Mouse (Mus musculus) liver, embryonic 14.5 days (tissue): ENCODE results near the gene Nt5e. TPM values are rescaled to one million over a fixed set of nuclear protein-coding genes. Genes with fewer than 3 reads are reported as not detected.

Experiments used
- ATAC-seq: fragments of 200-750 bp; cut with Nextera tagmentation; 2 replicates; pipeline ENCODE4 v1.8.0; 2017; ENCODE audit warnings: moderate number of reproducible peaks, mild to moderate bottlenecking, moderate library complexity; ENCODE audit not compliant: insufficient read depth
- DNase-seq, 3 experiments: peaks; one replicate each; pipeline ENCODE4 v3.0.0-alpha.2; 2012 to 2013; ENCODE audit warnings: low read depth in 3 of 3, low spot score in 3 of 3
- H3K27ac ChIP-seq: fragments of 300-500 bp; sonication (generic); 2 replicates; pipeline ENCODE4 v1.5.1; 2014; ENCODE audit warnings: moderate library complexity, mild to moderate bottlenecking, control low read depth, inconsistent platforms
- H3K27me3 ChIP-seq: fragments of 300-500 bp; sonication (generic); 2 replicates; pipeline ENCODE4 v1.6.1; 2014; ENCODE audit warnings: mild to moderate bottlenecking, low read length, moderate library complexity; ENCODE audit not compliant: control insufficient read depth, insufficient read depth
- H3K36me3 ChIP-seq: fragments of 300-500 bp; sonication (generic); replicated peaks from 2 replicates; pipeline ENCODE4 v1.6.1; 2014; ENCODE audit warnings: low read depth; ENCODE audit not compliant: control insufficient read depth, insufficient read depth
- H3K4me1 ChIP-seq, 2 experiments: fragments of 200-500 bp in 1 of 2; fragments of 300-500 bp in 1 of 2; sonication (generic) in 1 of 2; replicated peaks; 2 replicates each; pipeline ENCODE4 v1.6.1; 2012 to 2014; ENCODE audit warnings: antibody characterized with exemption in 1 of 2, inconsistent platforms in 1 of 2, low read length in 1 of 2; ENCODE audit not compliant: control insufficient read depth in 2 of 2, insufficient read depth in 2 of 2
- H3K4me2 ChIP-seq: fragments of 300-500 bp; sonication (generic); 2 replicates; pipeline ENCODE4 v1.6.1; 2014; ENCODE audit warnings: low read depth, mild to moderate bottlenecking, control low read depth, moderate library complexity
- H3K4me3 ChIP-seq, 2 experiments: fragments of 200-500 bp in 1 of 2; fragments of 300-500 bp in 1 of 2; sonication (generic) in 1 of 2; 2 replicates each; pipeline ENCODE4 v1.5.1; 2012 to 2014; ENCODE audit warnings: low read depth in 2 of 2, low read length in 2 of 2, mild to moderate bottlenecking in 2 of 2, control low read depth in 1 of 2, inconsistent platforms in 1 of 2, moderate library complexity in 1 of 2; ENCODE audit not compliant: insufficient read depth in 1 of 2
- H3K9ac ChIP-seq: fragments of 300-500 bp; sonication (generic); replicated peaks from 2 replicates; pipeline ENCODE4 v1.6.1; 2014; ENCODE audit warnings: mild to moderate bottlenecking, control low read depth, moderate library complexity
- H3K9me3 ChIP-seq: fragments of 300-500 bp; sonication (generic); 2 replicates; pipeline ENCODE4 v1.6.1; 2016; ENCODE audit warnings: low read length, mixed read lengths; ENCODE audit not compliant: control insufficient read depth
- CTCF ChIP-seq: IDR thresholded peaks from 2 replicates; pipeline ENCODE4 v1.5.1; 2016; ENCODE audit warnings: antibody characterized with exemption, low read depth, control low read depth
- EP300 ChIP-seq: IDR thresholded peaks from 2 replicates; pipeline ENCODE4 v1.6.1; 2016; ENCODE audit warnings: antibody characterized with exemption, low read depth
- WGBS: fragments of 180-500 bp; shearing (Covaris S2); extraction: QIAGEN DNeasy Blood & Tissue Kit; methylation state at CpG from one replicate; pipeline ENCODE4 v1.1.7; 2014; ENCODE audit not compliant: insufficient replicate concordance; 5-methylcytosine and 5-hydroxymethylcytosine counted together
- polyA plus RNA-seq, 2 experiments: library from polyadenylated mRNA; depleted of rRNA in 1 of 2; stranded (reverse) in 1 of 2; unstranded in 1 of 2; fragments of >200 nt; fragmentation: Nextera tagmentation in 1 of 2; extraction: Ambion mirVana in 1 of 2; gene quantifications; 2 replicates each; pipeline versions ENCODE4 v1.2.1 to v1.2.3; 2012 to 2014

Nt5e gene
- polyA plus RNA-seq, 2 experiments: 4.9 to 8.2 TPM

DNA sequence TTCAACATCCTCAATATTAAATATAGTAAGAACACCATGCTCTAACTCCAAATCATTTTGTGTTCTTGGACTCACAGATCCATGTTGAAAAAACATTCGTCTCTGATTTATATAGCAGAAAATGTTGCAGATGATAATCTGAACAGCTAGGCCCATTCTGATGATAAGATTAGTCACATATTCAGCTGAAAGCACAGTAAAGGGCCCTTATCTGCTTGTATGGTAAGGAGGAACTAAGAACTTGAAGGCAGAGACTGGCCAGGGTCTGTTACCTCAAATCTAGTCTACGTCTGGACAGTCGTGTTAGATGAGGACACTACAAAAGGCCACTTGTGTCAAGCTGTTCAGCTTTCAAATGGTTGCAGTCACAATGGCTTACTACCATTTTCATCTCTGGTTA is 52.1 kb downstream of the Nt5e start:
- no peaks in the 10 kb centered on the region for H3K27me3 ChIP-seq
- H3K4me1 ChIP-seq: peaks cover 0 to 4% of the 10 kb centered on the region in 2 experiments; a peak in 1 of 4 replicates
- peaks cover 4% of the 10 kb centered on the region; the same call in 1 of the 2 replicates for H3K36me3 ChIP-seq
- H3K9ac ChIP-seq: no peak overlapping the region
- TF ChIP-seq CTCF (no peak), EP300 (no peak)
- H3K4me3 ChIP-seq: no peak overlapping the region
- no peak overlapping the region for H3K27ac ChIP-seq
- H3K9me3 ChIP-seq: no peaks in the 10 kb centered on the region
- no peak for DNase-seq
- ATAC-seq: no peak
- no peak overlapping the region for H3K4me2 ChIP-seq
- 22% methylated on average over 3 of the region's 3 CpGs for WGBS

DNA sequence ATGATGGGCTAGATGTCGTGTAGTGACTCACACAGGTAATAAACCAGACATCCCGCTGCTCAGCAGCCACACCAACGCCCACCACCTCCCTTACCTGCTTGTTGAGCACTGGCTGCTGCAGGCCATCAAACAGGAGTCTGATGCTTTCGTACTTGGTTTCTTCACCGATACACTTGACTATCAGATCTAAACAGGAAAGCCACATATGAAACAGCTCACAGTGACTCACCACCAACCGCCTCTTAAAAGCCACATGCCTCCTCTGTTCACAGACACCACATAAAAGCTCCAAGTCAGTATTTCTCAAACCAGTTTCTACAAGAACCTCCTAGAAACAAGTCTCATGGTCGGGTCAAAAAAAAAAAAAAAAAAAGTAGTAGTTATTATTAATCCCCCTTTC is 53.1 kb downstream of the Nt5e start:
- TF ChIP-seq EP300: 0 out of 2 replicates have a peak, but pooled peaks have one; percentile 35
- no peak for TF ChIP-seq CTCF
- Histone ChIP-seq H3K4me3 (no peak overlapping the region), H3K9me3 (no peaks in the 10 kb centered on the region), H3K4me1 (peaks cover 0 to 4% of the 10 kb centered on the region in 2 experiments; a peak in 1 of 4 replicates), H3K27ac (no peak overlapping the region), H3K4me2 (no peak overlapping the region), H3K36me3 (peaks cover 7% of the 10 kb centered on the region; the same call in 1 of the 2 replicates), H3K27me3 (no peaks in the 10 kb centered on the region), H3K9ac (no peak overlapping the region)
- ATAC-seq: peak; percentile 39; the same call in 1 of the 2 replicates
- WGBS: 13% methylated on average over 7 of the region's 7 CpGs
- no peak for DNase-seq

DNA sequence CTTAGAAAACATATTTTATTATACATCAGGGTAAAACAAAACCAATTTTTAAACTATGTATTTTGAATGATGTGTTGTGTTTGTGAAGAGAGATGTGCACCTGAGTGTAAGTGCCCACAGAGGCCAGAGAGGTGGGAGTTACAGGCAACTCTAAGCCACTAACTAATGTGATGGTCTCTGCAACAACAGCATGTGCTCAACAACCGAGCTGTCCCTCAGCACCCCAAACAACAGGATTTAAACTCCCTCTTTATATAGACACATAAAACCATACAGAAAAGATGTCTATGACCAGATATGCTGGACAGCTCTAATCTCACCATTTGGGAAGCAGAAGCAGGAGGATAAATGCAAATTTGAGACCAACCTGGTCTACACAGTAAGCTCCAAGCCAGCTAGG is 53.5 kb downstream of the Nt5e start:
- H3K4me2 ChIP-seq: no peak overlapping the region
- 17% methylated on average over 1 of the region's 1 CpGs for WGBS

DNA sequence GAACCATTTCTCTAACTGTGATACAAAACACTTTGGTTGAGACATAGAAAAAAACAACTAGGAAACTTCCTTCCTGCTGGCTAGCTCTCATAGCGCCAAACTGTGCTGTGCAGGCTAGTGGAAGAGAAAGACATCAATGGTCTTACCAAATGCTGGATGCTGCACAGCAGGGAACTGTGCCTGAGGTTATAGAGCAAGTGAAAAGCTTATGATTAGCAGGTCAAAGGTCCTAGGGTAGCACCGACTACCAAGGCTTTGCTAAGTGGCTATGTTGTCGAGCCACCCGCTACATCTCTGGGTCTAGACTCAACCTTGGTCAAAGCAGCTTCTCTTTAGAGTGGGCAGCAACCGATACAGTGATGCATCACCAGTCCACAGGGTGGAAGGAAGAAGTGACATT is 61.8 kb downstream of the Nt5e start:
- Histone ChIP-seq H3K9me3 (no peaks in the 10 kb centered on the region), H3K9ac (no peak overlapping the region), H3K4me3 (no peak overlapping the region), H3K27me3 (no peaks in the 10 kb centered on the region), H3K36me3 (peaks cover 6% of the 10 kb centered on the region; the same call in 1 of the 2 replicates), H3K4me2 (no peak overlapping the region), H3K27ac (no peak overlapping the region), H3K4me1 (no peaks in the 10 kb centered on the region)
- WGBS: 76% methylated on average over 5 of the region's 5 CpGs
- TF ChIP-seq CTCF (no peak), EP300 (no peak)
- ATAC-seq (no peak), DNase-seq (no peak)

More for the DNA sequence above, 53.5 kb downstream of the Nt5e start:
- no peaks in the 10 kb centered on the region for H3K9me3 ChIP-seq
- H3K9ac ChIP-seq: no peak overlapping the region
- H3K36me3 ChIP-seq: peaks cover 7% of the 10 kb centered on the region; the same call in 1 of the 2 replicates
- ATAC-seq (no peak), DNase-seq (no peak)
- no peaks in the 10 kb centered on the region for H3K27me3 ChIP-seq
- no peak overlapping the region for H3K4me3 ChIP-seq
- TF ChIP-seq EP300 (no peak), CTCF (no peak)
- H3K4me1 ChIP-seq: peaks cover 0 to 4% of the 10 kb centered on the region in 2 experiments; a peak in 1 of 4 replicates
- no peak overlapping the region for H3K27ac ChIP-seq

DNA sequence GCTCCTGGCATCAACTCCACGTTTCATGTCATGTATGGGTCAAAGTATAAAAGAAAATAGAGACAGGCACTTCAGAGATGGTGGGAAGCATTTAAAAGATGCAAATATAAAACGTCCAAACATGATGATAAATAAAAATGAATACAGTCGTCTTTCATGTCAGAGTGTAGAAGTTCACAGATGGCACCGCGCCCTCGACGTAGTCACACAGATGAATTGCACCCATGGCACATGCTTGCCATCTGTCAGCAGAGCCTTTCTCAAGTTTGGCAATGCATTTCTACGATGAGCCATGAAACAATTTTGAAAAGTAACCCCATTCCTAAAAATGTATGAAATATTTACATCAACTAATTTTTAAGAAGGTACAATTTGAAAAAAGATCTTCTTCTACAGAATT is 67.9 kb downstream of the Nt5e start:
- no peak for DNase-seq
- Histone ChIP-seq H3K9me3 (no peaks in the 10 kb centered on the region), H3K4me2 (no peak overlapping the region), H3K4me3 (no peak overlapping the region), H3K4me1 (no peaks in the 10 kb centered on the region), H3K36me3 (no peaks in the 10 kb centered on the region), H3K9ac (no peak overlapping the region), H3K27me3 (no peaks in the 10 kb centered on the region), H3K27ac (no peak overlapping the region)
- 73% methylated on average over 8 of the region's 8 CpGs for WGBS
- TF ChIP-seq EP300 (no peak), CTCF (no peak)
- no peak for ATAC-seq
